Mouse (Mus musculus) left cerebral cortex, adult 11 months (tissue): ENCODE measurements around the gene Cplx2.

ENCODE experiments used
- DNase-seq: peaks from one replicate; pipeline ENCODE4 v3.0.0; 2022; ENCODE audit warnings: low spot score

Gene Cplx2

DNA sequence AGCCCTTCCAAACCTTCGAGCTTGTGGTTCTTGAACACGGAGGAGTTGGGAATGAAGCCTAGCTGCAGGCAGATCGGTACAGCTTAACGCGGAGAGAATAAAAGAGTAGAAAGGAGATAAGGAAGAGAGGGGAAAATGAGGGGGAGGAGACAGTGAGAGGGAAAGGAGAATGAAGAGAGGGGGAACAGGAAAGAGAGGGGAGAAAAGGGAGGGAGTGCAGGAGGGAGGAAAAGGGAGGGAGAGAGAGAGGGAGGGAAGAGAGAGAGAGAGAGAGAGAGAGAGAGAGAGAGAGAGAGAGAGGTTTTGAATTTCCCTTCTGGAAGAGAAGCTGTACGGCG, at the start of gene Cplx2:
Gene Cplx2 (plus strand): TSS at position 301 of the 338 bp plus-strand sequence.
- DNase-seq: no peak

DNA sequence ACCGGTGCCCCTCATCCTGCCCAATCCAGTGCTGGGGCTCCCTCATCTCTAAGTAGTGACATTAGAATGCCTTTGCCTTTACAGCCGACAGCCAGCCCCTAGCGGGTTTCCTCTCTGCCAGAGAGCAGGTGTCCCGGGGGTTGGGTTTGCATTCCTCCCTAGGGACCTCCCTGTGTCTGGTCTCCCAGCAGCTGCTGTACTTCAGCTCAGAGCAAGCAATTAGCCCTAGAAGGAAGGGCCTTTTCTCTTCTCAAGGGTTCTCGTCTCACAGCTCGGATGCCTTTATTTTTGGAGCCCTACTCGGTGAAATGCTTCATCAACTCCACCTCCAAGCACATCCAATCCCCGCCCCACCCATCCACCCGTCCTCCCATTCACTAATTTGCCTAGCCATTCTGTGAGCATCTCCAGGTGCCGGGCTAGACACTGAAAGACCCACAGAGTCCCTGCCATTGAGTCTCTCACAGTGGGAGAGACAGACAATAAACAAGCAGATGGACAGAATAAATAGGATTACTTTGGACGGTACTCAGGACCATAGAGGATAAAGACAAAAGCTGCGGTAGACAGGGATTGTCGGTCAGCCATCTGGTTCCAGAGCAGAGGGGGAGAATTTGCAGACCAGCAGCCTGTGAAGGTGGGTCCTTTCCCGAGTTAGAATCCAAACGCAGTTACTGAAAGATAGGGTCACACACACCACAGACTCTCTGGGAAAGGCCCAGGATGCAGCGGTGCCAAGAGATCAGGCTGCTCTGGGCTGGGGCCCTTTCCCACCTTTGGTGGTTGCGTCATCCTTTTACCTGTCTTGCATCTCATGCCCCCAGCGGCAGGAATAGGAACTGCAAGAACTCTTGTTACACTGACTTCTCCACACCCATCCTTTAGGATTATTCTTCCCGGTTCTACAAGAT, 48.5 kb upstream of the Cplx2 start:
- no peak for DNase-seq

GRCm38 (mm10) chr13:54323307-54324165, 47.6 kb upstream of the Cplx2 start:
- no peak for DNase-seq

DNA sequence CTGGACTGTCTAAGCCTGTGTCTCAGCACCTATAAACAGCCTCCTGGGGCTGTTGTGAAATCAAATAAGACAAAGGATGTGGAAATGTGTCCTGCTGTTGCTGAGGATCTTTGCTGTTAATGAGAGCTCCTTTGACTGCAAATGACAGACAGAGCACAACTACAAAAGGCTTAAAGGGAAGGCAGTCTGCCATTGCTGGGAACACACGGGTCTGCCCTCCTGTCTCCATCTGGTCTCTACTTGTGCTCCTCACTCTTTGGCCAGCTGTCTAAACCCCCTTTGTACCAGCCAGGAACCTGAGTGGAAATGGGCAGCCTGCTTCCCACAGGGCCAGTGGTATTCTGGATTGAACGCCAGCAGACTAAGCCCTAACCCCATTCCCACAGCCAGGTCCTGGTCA, 47.0 kb upstream of the Cplx2 start:
- no peak for DNase-seq

GRCm38 (mm10) chr13:54325814-54326213, 45.3 kb upstream of the Cplx2 start:
- no peak for DNase-seq

- no peak for DNase-seq
Observed at GRCm38 (mm10) chr13:54326686-54327447, 44.3 kb upstream of the Cplx2 start.

DNA sequence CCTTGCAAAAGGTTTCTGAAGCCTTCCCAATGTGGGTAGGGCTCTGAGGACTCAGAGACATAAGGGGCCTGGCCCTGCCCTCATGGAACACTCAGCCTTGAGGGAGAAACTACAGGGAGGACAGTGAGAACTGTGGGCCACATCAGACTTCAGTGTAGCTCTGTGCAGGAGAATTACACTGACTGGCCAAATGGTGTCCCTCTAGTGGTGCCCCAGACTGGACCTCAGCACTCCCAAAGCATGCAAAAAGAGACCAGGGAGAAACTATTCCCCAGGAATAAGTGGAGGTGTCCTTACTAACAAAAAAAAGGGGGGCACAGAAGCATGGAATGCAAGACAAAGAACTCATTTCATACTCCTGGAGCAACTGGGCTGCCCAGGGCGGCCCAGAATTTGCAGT, 43.1 kb upstream of the Cplx2 start:
- no peak for DNase-seq

- DNase-seq: no peak
Observed at GRCm38 (mm10) chr13:54328954-54329490, 42.1 kb upstream of the Cplx2 start.

- DNase-seq: peak; percentile 40
Observed at GRCm38 (mm10) chr13:54331825-54332675, 39.1 kb upstream of the Cplx2 start.

- no peak for DNase-seq
Observed at GRCm38 (mm10) chr13:54332921-54333477, 38.1 kb upstream of the Cplx2 start.

GRCm38 (mm10) chr13:54337058-54337457, 34.1 kb upstream of the Cplx2 start:
- no peak for DNase-seq

DNA sequence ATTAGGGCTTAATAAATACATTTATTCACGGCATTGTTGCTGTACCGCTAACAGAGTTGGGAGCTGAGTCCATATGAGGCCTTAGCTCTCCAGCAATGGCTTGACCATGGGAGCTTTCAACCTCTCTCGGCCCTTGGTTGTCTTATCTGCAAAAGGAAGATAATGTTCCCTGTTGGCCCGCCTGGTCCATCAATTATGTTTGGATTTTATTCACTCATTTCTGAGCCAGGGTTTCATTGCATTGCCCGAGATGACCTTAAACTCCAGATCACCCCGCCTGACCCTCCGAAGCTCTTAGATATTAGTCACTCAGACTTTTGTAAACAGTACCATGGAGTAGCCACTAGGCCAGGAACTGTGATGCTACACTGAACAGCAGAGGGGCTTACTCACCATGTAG, 33.6 kb upstream of the Cplx2 start:
- DNase-seq: no peak

GRCm38 (mm10) chr13:54338815-54339214, 32.3 kb upstream of the Cplx2 start:
- no peak for DNase-seq

DNA sequence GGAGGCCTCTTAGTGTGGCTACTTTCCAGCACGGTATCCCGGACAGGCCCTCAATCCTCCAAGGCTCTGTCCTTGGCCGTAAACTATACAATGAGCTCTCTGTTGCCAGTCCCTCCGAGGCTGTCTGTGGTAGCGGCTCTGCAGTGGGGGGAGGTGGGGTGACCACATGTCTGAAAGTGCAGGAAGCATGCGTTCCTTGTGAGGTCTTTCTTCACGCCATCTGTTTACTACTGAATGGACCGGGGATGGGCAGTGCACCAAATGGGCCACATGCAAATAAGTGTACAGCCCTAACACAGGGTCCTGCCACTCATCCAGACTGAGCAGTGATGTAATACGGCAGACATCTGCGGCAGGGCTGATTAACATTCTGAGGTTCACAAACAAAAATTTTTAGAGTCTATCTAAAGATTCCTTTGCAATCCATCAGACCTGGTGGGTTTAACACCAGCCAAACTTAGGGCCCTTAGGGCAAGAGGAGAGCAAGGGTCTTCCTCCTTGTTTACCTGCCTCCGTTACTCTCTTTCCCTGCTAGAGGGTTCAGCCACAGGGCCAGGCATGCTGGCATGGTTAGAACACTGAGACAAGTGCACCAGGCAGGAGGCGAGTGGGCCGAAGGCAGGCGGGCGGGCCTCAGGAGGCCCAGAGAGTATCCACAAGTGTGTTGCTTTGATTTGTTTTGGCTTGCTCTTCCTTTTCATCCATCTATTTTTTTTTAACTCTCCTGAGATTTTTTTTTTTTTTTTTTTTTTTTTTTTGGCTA, 25.1 kb upstream of the Cplx2 start:
- no peak for DNase-seq

DNA sequence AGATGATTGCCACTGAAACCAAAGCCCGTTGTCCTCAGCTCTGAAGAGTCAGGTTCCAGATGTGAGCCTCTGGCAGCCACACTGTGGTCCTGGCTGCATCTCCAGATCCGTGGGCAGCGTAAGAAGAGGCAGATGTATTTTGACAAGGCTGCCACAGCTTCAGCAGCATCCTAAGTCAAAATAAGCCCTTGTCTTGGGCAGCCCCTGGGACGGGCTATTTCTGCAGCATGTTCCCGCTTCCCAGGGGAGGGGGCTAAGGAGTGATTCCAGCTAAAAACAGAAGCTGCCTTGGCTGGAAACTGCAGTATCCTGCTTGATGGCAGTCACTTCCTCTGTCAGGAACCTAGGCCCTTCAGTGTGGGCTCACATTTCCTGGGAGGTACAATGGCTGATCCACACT, 23.1 kb upstream of the Cplx2 start:
- DNase-seq: no peak

- DNase-seq: no peak
Observed at GRCm38 (mm10) chr13:54349126-54349759, 21.9 kb upstream of the Cplx2 start.

GRCm38 (mm10) chr13:54357420-54357819, 13.7 kb upstream of the Cplx2 start:
- no peak for DNase-seq

GRCm38 (mm10) chr13:54359181-54359580, 12.0 kb upstream of the Cplx2 start:
- no peak for DNase-seq

GRCm38 (mm10) chr13:54364686-54365085, 6.5 kb upstream of the Cplx2 start:
- DNase-seq: no peak

GRCm38 (mm10) chr13:54367758-54368157, 3.4 kb upstream of the Cplx2 start:
- no peak for DNase-seq
